Mouse (Mus musculus) T-helper 1 cell (primary cell): ENCODE measurements around the gene Vmn2r51.
"Not testable (repeated sequence)": the region's sequence is repeated elsewhere in the genome, so short reads cannot be mapped to it uniquely, and the experiment has no call there.

Experiments used
- in situ Hi-C: fragments of 300-600 bp; cut with MboI, MseI; formaldehyde crosslinking; loops from one replicate; pipeline ENCODE4 v1.15.1; 2025; ENCODE audit warnings: high pct_unique_total_duplicates

Gene Vmn2r51

GRCm38 (mm10) chr7:10105641-10106040 is at the start of gene Vmn2r51:
Gene Vmn2r51, minus strand, starts transcription at chr7:10105741.
- in situ Hi-C loops, result not testable (repeated sequence)

- in situ Hi-C loops, result not testable (repeated sequence)
Observed at GRCm38 (mm10) chr7:10053196-10053595, 52.3 kb downstream of the Vmn2r51 start, which contains the start of gene Vmn2r50. Gene Vmn2r50, minus strand, starts transcription at chr7:10053296.
